Mouse (Mus musculus): ENCODE data around the gene Gm42420. TPM values are rescaled to one million over a fixed set of nuclear protein-coding genes. Genes with fewer than 3 reads are reported as not detected.

Gm42420 gene
- polyA plus RNA-seq, 1 experiment from 2014 or later = 2.5 TPM

GRCm38 (mm10) chr6:39604565-39604964, 19.0 kb downstream of the Gm42420 start:
- Histone ChIP-seq H3K4me3 (replicated peaks) (no peak overlapping the region), H3K9me3 (replicated peaks) (no peaks in the 10 kb centered on the region), H3K4me1 (replicated peaks) (no peaks in the 10 kb centered on the region), H3K36me3 (replicated peaks) (peaks cover 23% of the 10 kb centered on the region), H3K27ac (replicated peaks) (no peak overlapping the region), H3K4me2 (no peak overlapping the region), H3K9ac (no peak overlapping the region), H3K27me3 (no peaks in the 10 kb centered on the region)
- ATAC-seq (ENCODE audit: insufficient read depth) = no peak
- WGBS (ENCODE audit: insufficient replicate concordance) = 76% methylated on average over 5 of the region's 5 CpGs

- H3K27ac ChIP-seq (replicated peaks) = no peak overlapping the region
- no peaks in the 10 kb centered on the region for H3K9me3 ChIP-seq (replicated peaks)
- no peak overlapping the region for H3K4me2 ChIP-seq
- no peaks in the 10 kb centered on the region for H3K27me3 ChIP-seq
- H3K36me3 ChIP-seq (replicated peaks) = peaks cover 12% of the 10 kb centered on the region
- no peak overlapping the region for H3K4me3 ChIP-seq (replicated peaks)
- no peak overlapping the region for H3K9ac ChIP-seq
- WGBS (ENCODE audit: insufficient replicate concordance) = 65% methylated on average over 6 of the region's 6 CpGs
- no peaks in the 10 kb centered on the region for H3K4me1 ChIP-seq (replicated peaks)
- ATAC-seq (ENCODE audit: insufficient read depth) = no peak
These were observed 20.5 kb downstream of the Gm42420 start for GRCm38 (mm10) chr6:39606056-39606455.

DNA sequence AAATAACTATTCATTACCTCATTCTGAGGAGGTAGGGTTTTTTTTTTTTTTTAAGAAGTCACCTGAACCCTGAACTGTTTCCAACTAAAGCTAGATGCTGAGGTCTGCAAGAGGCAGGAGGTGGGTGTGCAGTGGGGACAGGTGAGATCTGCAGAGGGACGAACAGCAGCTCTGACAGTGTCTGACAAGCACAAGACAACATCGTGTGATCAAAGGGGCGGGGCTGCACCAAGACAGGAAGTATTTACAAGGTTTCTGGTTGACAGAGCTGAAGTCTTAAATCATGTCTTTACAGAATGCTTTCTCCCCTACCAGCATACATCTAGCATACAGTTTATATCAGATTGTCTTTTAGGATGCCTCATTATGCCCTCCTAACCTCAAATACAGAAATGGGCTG, 21.3 kb downstream of the Gm42420 start:
- Histone ChIP-seq H3K4me1 (replicated peaks) (no peaks in the 10 kb centered on the region), H3K36me3 (replicated peaks) (peaks cover 10% of the 10 kb centered on the region), H3K27ac (replicated peaks) (no peak overlapping the region), H3K4me3 (replicated peaks) (no peak overlapping the region), H3K4me2 (no peak overlapping the region), H3K9me3 (replicated peaks) (no peaks in the 10 kb centered on the region), H3K9ac (no peak overlapping the region), H3K27me3 (no peaks in the 10 kb centered on the region)
- ATAC-seq (ENCODE audit: insufficient read depth) = no peak
- WGBS (ENCODE audit: insufficient replicate concordance) = 32% methylated on average over 3 of the region's 3 CpGs

DNA sequence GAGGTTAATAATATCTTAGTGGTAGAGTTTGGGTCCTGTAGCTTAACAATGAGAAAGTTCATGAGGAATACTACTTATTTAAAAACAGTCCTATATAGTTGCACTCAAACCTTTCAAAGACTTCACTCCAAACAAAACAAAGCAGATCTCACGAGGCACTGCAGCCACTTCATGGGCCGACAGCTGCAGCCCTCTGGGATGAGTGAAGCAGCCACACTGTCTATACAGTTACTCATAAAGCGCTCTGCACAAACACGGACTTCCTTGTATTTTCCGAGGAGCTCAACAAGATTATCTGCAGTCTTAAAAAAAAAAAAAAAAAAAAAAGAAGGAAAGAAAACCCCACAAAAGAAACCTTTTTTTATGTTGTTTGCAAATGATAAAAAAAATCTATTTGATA, 21.8 kb downstream of the Gm42420 start:
- Histone ChIP-seq H3K4me1 (replicated peaks) (no peaks in the 10 kb centered on the region), H3K9ac (no peak overlapping the region), H3K4me3 (replicated peaks) (no peak overlapping the region), H3K36me3 (replicated peaks) (peaks cover 8% of the 10 kb centered on the region), H3K27me3 (no peaks in the 10 kb centered on the region), H3K9me3 (replicated peaks) (no peaks in the 10 kb centered on the region), H3K4me2 (no peak overlapping the region), H3K27ac (replicated peaks) (no peak overlapping the region)
- 74% methylated on average over 5 of the region's 5 CpGs for WGBS (ENCODE audit: insufficient replicate concordance)
- no peak for ATAC-seq (ENCODE audit: insufficient read depth)

GRCm38 (mm10) chr6:39610207-39610606, 24.7 kb downstream of the Gm42420 start:
- H3K4me1 ChIP-seq (replicated peaks) = no peaks in the 10 kb centered on the region
- no peaks in the 10 kb centered on the region for H3K27me3 ChIP-seq
- H3K9ac ChIP-seq = no peak overlapping the region
- WGBS (ENCODE audit: insufficient replicate concordance) = 72% methylated on average over 2 of the region's 2 CpGs
- H3K9me3 ChIP-seq (replicated peaks) = no peaks in the 10 kb centered on the region
- peaks cover 18% of the 10 kb centered on the region for H3K36me3 ChIP-seq (replicated peaks)
- no peak overlapping the region for H3K4me2 ChIP-seq
- ATAC-seq (ENCODE audit: insufficient read depth) = no peak
- H3K27ac ChIP-seq (replicated peaks) = no peak overlapping the region
- no peak overlapping the region for H3K4me3 ChIP-seq (replicated peaks)

- no peak overlapping the region for H3K4me2 ChIP-seq
- H3K9ac ChIP-seq = no peak overlapping the region
- no peak overlapping the region for H3K27ac ChIP-seq (replicated peaks)
- 79% methylated on average over 2 of the region's 2 CpGs for WGBS (ENCODE audit: insufficient replicate concordance)
- peaks cover 25% of the 10 kb centered on the region for H3K36me3 ChIP-seq (replicated peaks)
- no peak for ATAC-seq (ENCODE audit: insufficient read depth)
- H3K4me1 ChIP-seq (replicated peaks) = no peaks in the 10 kb centered on the region
- H3K4me3 ChIP-seq (replicated peaks) = no peak overlapping the region
- no peaks in the 10 kb centered on the region for H3K27me3 ChIP-seq
- no peaks in the 10 kb centered on the region for H3K9me3 ChIP-seq (replicated peaks)
These were observed 25.7 kb downstream of the Gm42420 start for GRCm38 (mm10) chr6:39611296-39611695.

Other genes with a start within 250 kb of the Gm42420 start
- gene Slc37a3, start 208.1 kb upstream of the Gm42420 start, polyA plus RNA-seq (2015; fragmentation: Nextera tagmentation; extraction: Ambion mirVana) = 9.1 and 9.3 TPM in 2 replicates
- 0.28 and 0.37 TPM in 2 replicates for gene Rab19, start 204.6 kb upstream of the Gm42420 start, polyA plus RNA-seq (2015; fragmentation: Nextera tagmentation; extraction: Ambion mirVana)
- gene Mkrn1, start 165.3 kb upstream of the Gm42420 start, polyA plus RNA-seq (2015; fragmentation: Nextera tagmentation; extraction: Ambion mirVana) = 229 and 259 TPM in 2 replicates
- 1.5 TPM in 2 replicates for gene Dennd2a, start 27.9 kb upstream of the Gm42420 start, polyA plus RNA-seq (2015; fragmentation: Nextera tagmentation; extraction: Ambion mirVana)
- gene Adck2, start 11.9 kb upstream of the Gm42420 start, polyA plus RNA-seq (2015; fragmentation: Nextera tagmentation; extraction: Ambion mirVana) = 9.7 and 10.9 TPM in 2 replicates
- gene Ndufb2, start 6.8 kb downstream of the Gm42420 start, polyA plus RNA-seq (2015; fragmentation: Nextera tagmentation; extraction: Ambion mirVana) = 172 and 203 TPM in 2 replicates
- gene Braf, start 139.7 kb downstream of the Gm42420 start, polyA plus RNA-seq (2015; fragmentation: Nextera tagmentation; extraction: Ambion mirVana) = 5.5 and 5.7 TPM in 2 replicates
- 53.2 and 64.2 TPM in 2 replicates for gene Mrps33, start 225.2 kb downstream of the Gm42420 start, polyA plus RNA-seq (2015; fragmentation: Nextera tagmentation; extraction: Ambion mirVana)

Data from liver, embryonic 15.5 days (tissue).